ENCODE assay signal across 12 mouse cellular contexts in genomic region chr11:94228416-94228815, GRCm38 (mm10). TPM values are rescaled to one million over a fixed set of nuclear protein-coding genes. Genes with fewer than 3 reads are reported as not detected.
A peak's percentile ranks its signal among the peaks of the same experiment; 100 is the strongest.
DNase-seq lines count a peak whose midpoint lies in the region; ATAC-seq and TF ChIP-seq lines count a peak whose summit lies in the region.
"Had no signal": no experiment of that assay in that cellular context is flagged by ENCODE, and none has a peak within 500 bp of the region (broad histone marks: within the 10 kb centered on the region; RNA-seq: fewer than 3 reads in every experiment).

No protein-coding gene starts in this region.

- no peak for TF ChIP-seq CTCF in heart, adult 2 months (IDR thresholded peaks at IDR 0.05)
- TF ChIP-seq CTCF in stomach, postnatal 0 days (IDR thresholded peaks at IDR 0.05; ENCODE audit: low read depth), result no peak

- no peak for TF ChIP-seq EP300 in heart, adult 2 months (IDR thresholded peaks at IDR 0.05; ENCODE audit: insufficient read depth, low read depth, low read length)
- no peak for TF ChIP-seq EP300 in stomach, postnatal 0 days (optimal IDR thresholded peaks at IDR 0.05)

- 47% methylated on average over 9 of the region's 9 CpGs for WGBS in heart, adult 2 months
- WGBS in stomach, postnatal 0 days, result 51% methylated on average over 9 of the region's 9 CpGs

- TF ChIP-seq POLR2A in heart, adult 2 months (IDR thresholded peaks at IDR 0.05; ENCODE audit: insufficient read depth, low read depth, low read length), result no peak

- H3K9ac ChIP-seq in heart, adult 2 months (ENCODE audit: low read depth, low read length), result no peak overlapping the region
- H3K9ac ChIP-seq in stomach, postnatal 0 days (ENCODE audit: low read length), result no peak overlapping the region
- H3K9ac ChIP-seq: stomach, embryonic 15.5 days had no signal

- no peaks in the 10 kb centered on the region for H3K36me3 ChIP-seq in heart, adult 2 months (ENCODE audit: control insufficient read depth, insufficient read depth, low read length)
- no peaks in the 10 kb centered on the region for H3K36me3 ChIP-seq in stomach, postnatal 0 days (ENCODE audit: control insufficient read depth, insufficient read depth, low read length)
- H3K36me3 ChIP-seq: stomach, embryonic 15.5 days had no signal

- H3K4me1 ChIP-seq in heart, adult 2 months (ENCODE audit: control insufficient read depth, insufficient read depth, low read length), result peaks cover 16% of the 10 kb centered on the region
- 0 out of 2 replicates have a peak, but pooled peaks cover 3% of the 10 kb centered on the region for H3K4me1 ChIP-seq in stomach, postnatal 0 days (replicated peaks; ENCODE audit: control insufficient read depth, insufficient read depth)
- H3K4me1 ChIP-seq: stomach, embryonic 15.5 days had no signal

- peak; percentile 57 to 78 for DNase-seq in adrenal gland, adult (ENCODE audit: inconsistent age in 2 of 2, low spot score in 1 of 2)
- DNase-seq in adrenal gland, postnatal 14 days, result no peak
- DNase-seq in heart, adult 2 months, result no peak
- no peak for DNase-seq in heart, adult 9 months (ENCODE audit: low spot score in 2 of 2)
- peak; percentile 51 for DNase-seq in retina, postnatal 1 day
- no peak for DNase-seq in retina, embryonic 14.5 days (ENCODE audit: low spot score)
- DNase-seq in stomach, postnatal 0 days (ENCODE audit: low spot score), result no peak
- DNase-seq in frontal cortex, postnatal 25 days (ENCODE audit: low spot score in 2 of 2), result no peak

- H3K4me2 ChIP-seq in stomach, postnatal 0 days (replicated peaks; ENCODE audit: low read depth), result no peak overlapping the region
- H3K4me2 ChIP-seq: stomach, embryonic 15.5 days had no signal

- H3K27ac ChIP-seq in heart, adult 2 months, result peak overlapping the region; percentile 2; the same call in 1 of the 2 replicates
- 0 out of 2 replicates have a peak overlapping the region, but pooled peaks have one; percentile 14 for H3K27ac ChIP-seq in stomach, postnatal 0 days (replicated peaks)
- H3K27ac ChIP-seq: stomach, embryonic 15.5 days had no signal

- no peaks in the 10 kb centered on the region for H3K79me2 ChIP-seq in heart, adult 2 months (replicated peaks; ENCODE audit: control insufficient read depth, insufficient read depth, low read length)

- ATAC-seq in stomach, postnatal 0 days (ENCODE audit: low FRiP score, low TSS enrichment), result no peak

- H3K27me3 ChIP-seq in heart, adult 2 months (ENCODE audit: control insufficient read depth, insufficient read depth, low read length), result no peaks in the 10 kb centered on the region
- H3K27me3 ChIP-seq in stomach, postnatal 0 days (ENCODE audit: control insufficient read depth, insufficient read depth, low read length), result no peaks in the 10 kb centered on the region
- H3K27me3 ChIP-seq: stomach, embryonic 15.5 days had no signal

- no peaks in the 10 kb centered on the region for H3K9me3 ChIP-seq in stomach, postnatal 0 days (ENCODE audit: control insufficient read depth, low read length)
- H3K9me3 ChIP-seq: stomach, embryonic 15.5 days had no signal

- intact Hi-C loops in heart, adult 2 months (cut with DNase I), result loop anchor here (2.0 kb wide), 1 partner anchor 16 kb away; no protein-coding TSS in a partner anchor

- H3K4me3 ChIP-seq in heart, adult 2 months, result no peak overlapping the region
- no peak overlapping the region for H3K4me3 ChIP-seq in stomach, postnatal 0 days (ENCODE audit: low read depth, low read length)
- H3K4me3 ChIP-seq: stomach, embryonic 15.5 days had no signal

RNA-seq across cellular contexts. Expression of gene Tob1, which starts 17.2 kb away (rescaled TPM):
- 158 and 199 TPM in 2 replicates for total RNA-seq in adrenal gland, postnatal 14 days (2021)
- 10 to 100 TPM; 47.6 to 55.1 TPM for total RNA-seq in heart, adult 2 months (2021)
- 29.0 and 33.1 TPM in 2 replicates for polyA plus RNA-seq in heart, adult 2 months (2012; rRNA removed)
- polyA plus RNA-seq in stomach, postnatal 0 days (2015; fragmentation: Nextera tagmentation; extraction: Ambion mirVana), result 71.1 and 74.1 TPM in 2 replicates

RNA-seq across cellular contexts. Expression of gene Wfikkn2, which starts 17.4 kb away (rescaled TPM):
- total RNA-seq in adrenal gland, postnatal 14 days (2021), result 0.63 and 0.68 TPM in 2 replicates
- total RNA-seq in heart, adult 2 months (2021), result 1 to 10 TPM; 4.3 to 6.3 TPM
- polyA plus RNA-seq in heart, adult 2 months (2012; rRNA removed), result 4.5 and 4.6 TPM in 2 replicates
- polyA plus RNA-seq in stomach, postnatal 0 days (2015; fragmentation: Nextera tagmentation; extraction: Ambion mirVana), result 1.4 and 1.9 TPM in 2 replicates

RNA-seq across cellular contexts. Expression of gene Gm21885, which starts 53.3 kb away (rescaled TPM):
- not detected in 2 replicates for total RNA-seq in adrenal gland, postnatal 14 days (2021)
- under 1 TPM; 0.30 to 0.44 TPM for total RNA-seq in heart, adult 2 months (2021)
- not detected in 2 replicates for polyA plus RNA-seq in heart, adult 2 months (2012; rRNA removed)
- not detected in 2 replicates for polyA plus RNA-seq in stomach, postnatal 0 days (2015; fragmentation: Nextera tagmentation; extraction: Ambion mirVana)
- total RNA-seq: gastrocnemius, postnatal 10 days; left cerebral cortex, postnatal 14 days had no signal
- polyA plus RNA-seq: neural tube, embryonic 11.5 days had no signal

Comparison
In these comparisons a context has a peak if more than half of its experiments do, and no peak if none do; other contexts are left out.
1. DNase-seq: peak in adrenal gland, adult (2 of 2) and retina, postnatal 1 day (single experiment); none in adrenal gland, postnatal 14 days (single experiment), heart, adult 2 months (0 of 2), heart, adult 9 months (0 of 2), retina, embryonic 14.5 days (single experiment), stomach, postnatal 0 days (single experiment) and frontal cortex, postnatal 25 days (0 of 2).